Mouse (Mus musculus) spleen, postnatal 4 days (tissue): ENCODE data around the gene Rassf4.

Experiments
- DNase-seq, 2 experiments: peaks; one replicate each; pipeline ENCODE4 v3.0.0; 2022; ENCODE audit warnings: low spot score in 2 of 2

Gene Rassf4

DNA sequence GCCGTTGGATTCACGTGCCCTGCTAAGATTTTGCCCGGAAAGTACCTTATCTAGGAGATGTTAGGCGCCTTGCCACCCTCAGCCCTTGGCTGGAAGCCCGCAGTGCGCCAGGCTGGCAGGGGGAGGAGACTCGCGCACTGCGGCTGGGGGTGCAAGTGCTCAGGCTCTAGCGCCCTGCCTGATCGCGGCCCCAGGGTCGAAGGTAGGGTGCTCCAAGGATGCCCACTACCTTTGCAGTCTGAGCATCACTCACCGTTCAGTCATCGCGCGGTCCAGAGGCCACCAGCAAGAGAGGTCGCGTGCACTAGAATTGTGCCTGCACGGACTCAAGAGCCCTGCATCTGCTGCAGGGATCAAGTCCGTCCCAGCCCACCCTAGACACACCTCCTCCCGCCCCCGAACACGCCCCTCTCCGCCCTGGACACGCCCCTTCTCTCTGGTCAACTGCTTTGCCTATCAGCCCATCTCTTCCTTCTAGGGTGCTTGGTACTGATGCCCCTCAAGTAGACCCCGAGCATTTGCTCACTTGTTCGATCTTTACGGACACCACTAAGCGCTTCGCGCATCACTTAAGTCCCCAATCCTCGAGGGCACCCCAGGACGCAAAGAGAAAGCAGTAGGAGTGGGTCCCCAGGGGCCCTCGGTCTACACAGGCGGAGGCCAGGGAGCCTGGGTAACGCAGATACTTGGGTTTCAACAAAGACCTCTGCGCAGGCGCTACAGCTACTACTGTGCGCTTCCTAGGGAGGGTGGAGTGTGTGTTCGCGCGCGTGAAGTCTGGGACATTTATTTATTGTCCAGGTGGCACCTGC is at the start of gene Rassf4:
Gene Rassf4 (minus strand): TSS at position 482 of the 812 bp plus-strand sequence.
- peak; percentile 88 to 91 for DNase-seq

DNA sequence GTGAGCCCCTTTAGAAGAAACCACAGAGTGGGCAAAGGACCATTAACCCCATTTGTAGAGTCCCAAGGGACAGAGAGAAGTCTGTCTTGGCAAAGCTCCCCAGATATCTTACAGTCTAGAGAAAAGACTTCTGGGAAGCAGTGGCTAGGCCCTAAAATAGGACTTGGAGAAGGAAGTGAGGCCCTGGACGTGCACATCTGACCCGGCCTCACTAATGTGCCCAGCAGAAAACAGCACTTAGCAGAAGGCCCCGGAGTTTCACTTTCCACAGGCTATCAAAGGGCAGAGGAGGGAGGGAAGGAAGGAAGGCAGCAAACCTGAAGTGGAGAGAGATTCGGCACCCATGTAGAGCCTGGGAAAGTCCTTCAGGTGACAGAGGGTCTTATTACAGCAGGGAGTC is 45.2 kb upstream of the Rassf4 start:
- DNase-seq, result no peak

DNA sequence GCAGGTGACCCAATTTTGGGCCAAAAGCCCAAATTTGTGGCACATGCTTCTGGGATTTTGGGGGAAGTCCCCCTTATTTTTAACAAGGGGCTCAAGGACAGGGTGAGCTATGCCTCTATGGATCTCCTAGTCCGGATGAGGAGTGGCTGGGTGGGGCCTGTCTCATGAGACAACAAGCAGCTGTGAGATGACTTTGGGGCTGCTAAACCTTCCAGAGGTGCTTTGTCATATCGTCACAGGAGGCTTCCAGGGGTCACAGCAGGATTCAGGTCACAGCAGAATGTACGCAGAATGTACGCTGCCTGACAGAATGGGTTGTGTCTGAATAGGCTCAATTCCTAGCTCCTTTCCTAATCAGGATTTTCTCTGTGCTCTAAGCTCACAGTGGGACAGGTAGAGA is 44.6 kb upstream of the Rassf4 start:
- no peak for DNase-seq

DNA sequence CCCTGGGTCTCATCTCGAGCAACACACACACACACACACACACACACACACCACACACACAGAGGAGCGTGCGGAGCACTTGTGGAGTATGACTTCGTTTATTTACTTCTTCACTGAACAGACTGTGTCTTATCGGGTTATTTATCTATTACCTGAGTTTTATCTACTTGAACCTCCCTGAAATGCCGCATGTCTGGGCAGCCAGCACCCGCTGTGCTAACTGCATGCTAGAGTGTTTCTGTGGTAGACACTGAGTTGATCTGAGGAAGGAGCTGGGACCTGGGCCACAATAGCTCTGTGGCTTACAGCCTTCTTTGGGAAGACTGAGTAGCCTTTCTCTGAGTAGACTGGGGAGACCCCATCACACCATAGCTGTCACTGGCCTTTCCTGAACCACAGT is 44.1 kb upstream of the Rassf4 start:
- no peak for DNase-seq

DNA sequence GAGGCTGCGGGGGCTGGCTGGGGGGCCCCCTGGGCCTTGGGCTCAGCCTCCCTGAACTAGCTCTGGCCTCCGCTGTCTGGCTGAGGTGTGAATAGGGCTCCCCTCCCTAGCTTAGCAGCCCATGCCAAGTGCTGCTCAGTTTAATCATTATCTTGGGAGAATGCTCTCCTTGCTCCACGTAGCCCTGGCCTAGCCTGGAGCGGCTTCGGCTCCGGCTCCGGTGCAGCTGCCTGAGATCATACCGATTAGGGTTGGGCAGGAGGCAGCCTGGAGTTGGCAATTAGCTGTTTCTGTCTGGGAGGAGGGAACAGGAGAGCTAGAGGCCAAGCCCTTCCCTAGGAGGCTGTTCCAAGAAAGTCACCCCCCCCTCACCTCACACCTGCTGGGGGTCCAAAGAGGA is 42.9 kb upstream of the Rassf4 start, which contains the start of gene Tmem72:
Gene Tmem72 (minus strand): TSS at position 248 of the 400 bp plus-strand sequence.
- DNase-seq, result no peak

DNA sequence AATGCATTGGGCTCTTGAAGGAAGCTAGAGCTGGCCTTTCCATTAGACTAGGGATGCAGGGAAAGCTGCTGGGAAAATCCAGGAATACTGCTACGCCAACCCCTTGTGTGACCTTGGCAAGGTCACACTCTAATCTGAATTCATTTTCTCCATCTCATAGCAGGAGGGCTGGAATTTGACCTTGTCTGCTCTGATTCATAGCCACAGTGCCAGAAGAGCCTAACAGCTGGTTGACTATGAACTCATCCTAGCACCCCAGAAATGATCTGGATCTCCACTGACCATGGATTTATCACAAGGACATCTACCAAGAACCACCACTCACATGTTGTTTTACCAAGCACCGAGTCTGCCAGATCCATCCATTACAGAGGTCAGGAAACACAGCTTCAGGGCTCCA is 41.4 kb upstream of the Rassf4 start:
- DNase-seq, result no peak

DNA sequence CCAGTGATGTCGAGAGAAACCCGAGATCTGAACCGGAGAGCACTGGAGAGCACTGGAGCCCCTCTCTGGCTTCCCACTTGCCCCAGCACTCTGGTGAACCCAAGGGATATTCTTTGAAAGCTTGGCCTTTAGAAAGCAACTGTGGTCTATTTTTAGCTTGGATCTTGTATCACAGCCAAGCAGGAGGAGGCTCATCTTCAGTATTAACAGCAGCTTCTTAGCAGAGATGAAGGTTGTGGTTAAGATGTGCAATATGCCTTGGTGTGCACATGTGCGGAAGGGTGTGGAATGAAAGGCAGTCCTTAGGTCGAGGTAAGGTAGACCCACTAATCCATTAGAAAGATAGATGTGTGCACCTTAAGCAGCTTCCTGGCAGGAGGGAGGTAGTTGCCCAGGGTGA is 40.8 kb upstream of the Rassf4 start:
- DNase-seq, result no peak

DNA sequence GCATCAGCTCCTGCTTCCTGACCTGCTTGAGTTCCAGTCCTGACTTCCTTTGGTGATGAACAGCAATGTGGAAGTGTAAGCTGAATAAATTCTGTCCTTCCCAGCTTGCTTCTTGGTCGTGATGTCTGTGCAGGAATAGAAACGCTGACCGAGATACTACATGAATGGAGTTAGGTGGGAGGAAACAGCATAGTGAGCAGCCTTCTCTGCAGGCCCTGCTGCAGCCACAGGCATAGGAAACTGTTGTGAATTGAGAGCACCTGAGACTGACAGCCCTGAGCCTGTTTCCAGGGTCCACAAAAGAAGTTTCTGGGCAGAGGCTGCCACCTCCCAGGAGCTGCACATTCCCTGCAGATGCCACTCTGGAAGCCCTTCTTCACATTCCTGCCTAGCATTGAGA is 40.2 kb upstream of the Rassf4 start:
- DNase-seq, result no peak

DNA sequence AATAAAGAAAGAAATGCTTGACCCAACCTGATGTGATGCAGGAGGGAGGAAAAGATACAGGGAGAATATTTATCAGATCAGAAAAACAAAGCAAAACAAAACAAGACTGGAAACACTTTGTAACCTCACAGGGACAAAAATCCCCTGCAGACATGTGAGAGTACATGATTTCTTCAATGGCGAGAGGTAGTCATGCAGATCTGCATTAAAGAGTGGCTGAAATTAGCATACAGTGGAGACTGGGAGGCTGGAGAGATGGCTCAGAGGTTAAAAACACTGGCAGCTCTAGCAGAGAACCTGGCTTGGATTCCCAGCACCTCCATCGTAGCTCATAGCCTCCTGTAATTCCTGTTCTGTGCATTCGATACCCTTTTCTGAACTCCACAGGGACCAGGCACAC is 38.8 kb upstream of the Rassf4 start:
- no peak for DNase-seq

DNA sequence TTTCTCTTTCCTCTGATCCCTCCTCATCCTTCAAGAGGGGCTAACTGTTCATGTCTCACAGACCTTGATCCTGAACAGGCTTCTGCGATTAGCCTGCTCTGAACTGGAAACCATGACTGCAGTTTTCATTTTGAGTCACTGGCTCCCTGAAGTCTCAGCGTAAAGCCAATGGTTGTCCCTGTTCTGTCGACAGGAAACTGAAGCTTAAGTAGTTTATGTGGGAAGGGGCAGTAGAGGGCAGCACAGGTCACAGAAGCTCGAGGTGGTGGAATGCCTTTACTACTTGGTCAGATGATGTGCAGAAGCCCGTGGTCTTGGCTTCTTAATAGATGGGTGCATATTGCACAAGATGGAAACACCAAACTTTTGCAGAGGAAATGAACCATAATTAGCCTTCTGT is 38.3 kb upstream of the Rassf4 start:
- no peak for DNase-seq

DNA sequence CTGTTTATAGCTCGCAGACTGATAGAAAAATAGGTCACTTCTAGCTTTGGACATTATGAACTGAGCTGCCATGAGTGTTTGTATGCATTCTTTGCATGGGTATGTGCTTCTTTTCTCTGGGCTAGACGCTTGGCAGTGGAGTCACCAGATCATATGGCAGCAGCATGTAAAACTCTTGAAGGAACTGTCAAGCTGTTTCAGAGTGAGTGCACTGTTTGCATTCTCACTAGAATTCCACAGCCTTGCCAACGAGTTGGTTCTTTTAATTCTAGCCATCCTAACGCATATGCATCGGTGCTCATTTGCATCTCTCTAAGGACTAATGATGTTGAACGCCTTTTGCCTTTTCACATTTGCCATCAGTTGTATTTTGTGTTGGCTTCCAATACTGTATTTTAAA is 30.6 kb upstream of the Rassf4 start:
- no peak for DNase-seq

DNA sequence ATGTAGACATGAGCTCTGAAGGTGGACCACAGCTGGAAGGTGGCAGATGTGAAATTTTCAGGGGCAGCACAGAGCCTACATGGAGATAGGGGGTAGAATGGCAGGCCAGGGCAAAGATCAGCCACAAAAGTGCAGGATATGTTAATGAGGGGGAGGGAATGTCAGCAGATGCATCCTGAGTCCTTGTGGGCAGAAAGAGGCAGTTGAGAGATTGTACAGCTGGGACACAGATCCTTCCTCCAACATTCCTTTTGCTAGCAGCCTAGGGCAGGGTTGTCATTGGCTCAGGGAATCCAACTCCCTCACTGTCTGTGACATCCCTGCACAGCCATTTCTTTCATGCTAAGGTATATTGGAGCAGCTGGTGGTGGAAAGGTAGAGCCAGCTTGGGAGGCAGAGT is 27.1 kb upstream of the Rassf4 start:
- DNase-seq, result no peak

DNA sequence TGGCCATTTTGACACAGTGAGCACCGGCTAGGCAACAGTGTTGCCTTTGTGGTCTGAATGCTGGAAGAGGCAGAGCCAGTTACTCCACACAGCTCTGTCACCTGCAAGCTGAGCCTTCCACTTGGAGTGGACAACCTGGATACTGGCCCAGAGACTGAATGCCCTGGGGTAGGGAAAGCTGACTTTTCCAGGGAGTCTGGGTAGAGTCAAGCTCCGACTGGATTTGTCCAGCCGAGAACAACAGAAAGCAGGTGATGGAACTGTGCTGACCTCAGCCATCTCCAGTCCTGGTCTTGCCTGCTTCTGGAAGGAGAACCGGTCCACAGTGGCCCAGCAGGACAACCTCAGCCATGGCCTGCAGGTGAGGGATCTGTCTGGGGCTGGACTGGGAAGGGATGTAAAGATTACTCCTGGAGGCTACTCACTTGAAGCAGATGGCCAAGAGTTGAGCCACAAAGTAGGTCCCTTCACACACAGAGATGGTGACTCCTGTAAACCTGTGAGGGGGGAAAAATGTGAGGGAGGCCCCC is 24.2 kb upstream of the Rassf4 start:
- no peak for DNase-seq

DNA sequence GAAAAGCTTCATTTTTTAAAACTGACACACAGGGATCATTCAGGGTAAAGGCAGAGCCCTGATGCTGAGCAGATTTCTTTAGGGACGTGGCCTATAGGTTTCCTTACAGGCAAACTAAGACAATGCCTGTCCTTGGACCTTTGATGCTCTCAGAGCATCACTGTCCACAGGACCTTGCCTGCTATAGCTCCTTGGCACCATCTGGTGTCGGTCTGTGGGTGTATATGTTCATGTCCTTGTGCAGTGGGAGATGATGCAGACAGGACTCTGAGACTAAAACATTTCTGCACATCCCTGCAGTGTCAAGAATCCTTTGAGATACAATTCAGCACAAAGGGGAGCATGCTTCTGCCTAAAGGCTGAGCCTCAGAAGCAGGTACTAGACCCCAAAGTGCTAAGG is 23.7 kb upstream of the Rassf4 start:
- DNase-seq, result no peak

DNA sequence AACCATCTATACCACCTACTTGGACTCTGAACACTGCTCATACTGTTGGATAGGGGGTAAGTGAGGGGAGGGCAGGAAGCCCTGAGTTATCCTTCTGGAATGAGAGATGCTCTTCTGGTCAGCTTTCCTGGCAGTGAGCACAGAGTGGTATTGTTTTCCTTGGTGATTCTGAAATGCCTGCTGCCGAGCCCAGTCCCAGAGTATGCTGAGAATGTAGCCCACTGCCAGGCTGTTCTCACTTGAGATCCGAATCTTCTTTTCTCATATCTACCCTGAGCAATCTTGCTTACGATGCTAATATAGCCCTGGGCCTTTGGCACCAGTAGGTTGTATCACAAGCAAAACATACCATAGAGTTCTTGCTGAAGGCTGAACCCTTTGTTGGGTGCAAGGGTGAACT is 20.6 kb upstream of the Rassf4 start:
- no peak for DNase-seq

DNA sequence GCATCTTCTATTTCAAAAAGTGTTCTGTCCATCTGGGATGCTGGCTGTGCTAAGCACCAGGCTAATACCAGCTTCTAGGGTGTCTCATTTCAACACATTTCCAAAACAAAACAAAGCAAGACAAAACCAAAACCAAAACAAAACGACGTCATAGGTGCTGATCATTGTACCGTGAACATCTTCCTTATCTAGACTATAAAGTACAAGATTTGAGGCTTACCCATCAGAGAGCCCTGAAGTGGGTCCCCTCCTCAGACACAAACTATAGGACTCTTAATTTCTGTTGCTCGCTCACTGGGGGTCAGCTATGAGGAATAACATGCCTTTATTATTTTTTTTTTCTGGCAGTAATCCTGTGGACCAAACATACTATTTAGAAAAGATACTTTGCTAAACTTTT is 19.9 kb upstream of the Rassf4 start:
- DNase-seq, result peak in 1 of 2 experiments; percentile 30

DNA sequence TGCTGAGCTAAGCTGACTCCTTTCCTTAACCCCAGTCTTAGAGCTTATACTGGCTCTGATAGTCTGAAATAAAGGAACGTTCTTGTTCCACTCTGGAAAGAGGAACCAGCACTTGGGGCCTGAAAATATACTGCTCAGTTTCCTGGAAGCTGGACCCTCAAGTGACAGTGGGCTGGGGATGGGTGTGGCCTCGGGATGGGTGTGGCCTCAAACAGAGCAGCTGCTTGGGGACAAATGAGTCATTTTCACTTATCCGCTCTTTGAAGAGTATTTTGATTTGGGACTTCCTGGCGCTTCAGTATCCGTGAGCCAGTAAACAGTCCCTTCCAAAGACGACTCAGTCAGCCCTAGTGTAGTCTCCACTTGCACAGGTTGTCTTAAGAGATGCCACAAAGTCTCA is 8.6 kb upstream of the Rassf4 start:
- peak in 1 of 2 experiments; percentile 61 for DNase-seq

DNA sequence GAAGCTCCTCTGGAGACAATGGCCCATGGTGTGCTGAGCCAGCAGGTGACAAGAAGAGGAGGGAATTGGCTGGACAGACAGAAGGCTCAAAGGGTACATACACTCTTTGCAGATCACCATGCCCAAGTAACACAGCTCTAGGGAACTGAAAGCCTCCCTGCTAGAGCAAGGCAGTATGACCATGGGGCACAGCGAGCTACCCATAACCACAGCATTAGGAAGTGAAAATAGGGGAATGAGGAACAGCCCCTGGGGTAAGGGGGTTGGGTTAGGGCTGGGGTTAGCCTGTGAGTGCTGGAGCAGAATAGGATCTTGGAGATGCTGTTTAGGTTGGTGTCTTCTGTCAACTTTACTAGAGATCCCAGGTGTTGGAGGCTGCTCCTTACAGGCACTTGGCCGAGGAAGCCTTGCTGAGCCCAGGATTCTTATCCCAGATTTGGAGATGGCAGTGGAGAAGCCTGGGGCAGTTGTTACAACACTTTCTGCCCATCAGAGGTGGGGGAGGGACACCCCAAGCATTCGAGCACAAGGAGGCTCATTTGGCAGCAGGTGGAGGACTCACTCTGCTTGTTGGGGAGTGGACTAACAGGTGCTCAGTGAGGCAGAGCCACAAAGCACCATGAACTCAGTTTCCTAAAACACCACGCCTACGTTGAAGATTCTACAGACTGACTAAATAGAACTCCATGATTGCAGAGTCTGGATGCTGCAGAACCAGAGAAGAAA is 6.0 kb upstream of the Rassf4 start:
- peak in 1 of 2 experiments; percentile 53 for DNase-seq

DNA sequence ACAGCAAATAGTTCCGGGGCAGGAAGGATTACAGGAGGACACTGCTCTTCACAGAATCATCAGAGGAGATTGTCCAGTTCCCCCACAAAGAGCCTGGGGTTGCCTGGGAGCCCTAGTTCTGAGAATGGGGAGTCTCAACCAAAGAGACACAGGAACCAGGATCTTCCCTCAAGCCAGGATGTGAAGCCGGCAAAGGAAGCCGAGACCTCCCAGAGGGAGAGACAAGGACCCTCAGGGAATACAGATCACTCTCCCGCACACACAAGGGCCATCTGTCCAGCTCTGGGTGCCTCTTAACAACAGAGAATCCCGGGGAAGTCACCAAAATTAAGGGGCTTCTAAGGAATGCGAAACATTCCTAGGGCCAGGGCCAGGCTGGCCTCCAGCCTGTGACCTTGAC is 3.6 kb upstream of the Rassf4 start:
- DNase-seq, result no peak

DNA sequence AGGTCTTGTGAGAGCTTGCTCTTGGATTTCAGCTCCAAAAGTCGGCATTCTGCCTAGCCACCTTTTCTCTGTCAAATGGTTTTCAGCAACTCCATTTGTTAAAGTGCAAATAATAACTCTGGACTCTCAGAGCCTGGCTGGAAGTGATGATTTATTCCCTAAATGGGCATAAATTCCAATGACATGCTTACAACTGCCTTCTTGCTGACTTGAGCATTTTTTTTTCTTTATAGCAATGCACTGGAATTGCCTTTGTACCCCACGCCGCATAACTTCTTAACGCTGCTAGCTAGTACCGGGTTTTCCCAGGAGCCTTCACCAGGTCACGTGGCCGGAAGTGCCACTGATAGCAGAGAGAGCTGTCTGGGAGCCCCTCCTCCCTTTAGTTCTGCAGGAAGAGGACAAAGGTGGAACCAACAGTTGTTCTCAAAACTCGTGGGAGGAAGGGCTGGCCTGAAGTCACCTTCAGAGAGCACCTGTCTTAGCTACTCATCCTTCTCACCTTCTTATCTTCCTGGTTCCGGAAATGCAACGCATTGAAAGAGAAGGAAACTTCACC is 2.7 kb upstream of the Rassf4 start:
- DNase-seq, result no peak

DNA sequence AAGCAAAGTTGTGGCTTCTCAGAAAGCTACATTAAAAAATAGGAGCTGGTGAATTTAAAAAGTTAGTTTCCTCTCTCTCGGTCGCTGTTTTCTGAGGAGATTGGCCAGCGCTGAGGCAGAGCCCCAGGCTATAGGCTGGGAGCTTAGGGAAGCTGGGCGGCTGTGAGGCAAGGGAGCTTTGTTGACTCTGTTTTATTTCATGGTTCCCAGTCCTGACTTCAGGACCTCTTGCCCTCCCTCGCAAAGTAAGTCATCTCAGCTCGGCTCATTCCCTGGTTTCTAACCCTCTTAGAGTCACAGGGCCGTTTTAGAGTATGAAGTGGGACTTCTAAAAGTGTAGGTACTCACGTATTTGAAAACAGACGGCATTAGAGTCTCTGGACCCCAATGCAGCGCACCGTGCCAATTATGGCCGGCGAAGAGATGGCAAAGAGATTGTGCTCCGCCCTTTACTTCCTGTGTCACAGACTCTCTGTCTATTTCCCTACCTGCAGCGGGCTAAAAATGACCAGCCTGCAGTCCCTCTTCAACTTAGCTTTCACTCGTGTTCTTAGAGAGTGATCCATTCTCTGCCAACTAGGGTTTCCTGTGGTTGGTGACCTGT is 633 bp upstream of the Rassf4 start:
- no peak for DNase-seq

DNA sequence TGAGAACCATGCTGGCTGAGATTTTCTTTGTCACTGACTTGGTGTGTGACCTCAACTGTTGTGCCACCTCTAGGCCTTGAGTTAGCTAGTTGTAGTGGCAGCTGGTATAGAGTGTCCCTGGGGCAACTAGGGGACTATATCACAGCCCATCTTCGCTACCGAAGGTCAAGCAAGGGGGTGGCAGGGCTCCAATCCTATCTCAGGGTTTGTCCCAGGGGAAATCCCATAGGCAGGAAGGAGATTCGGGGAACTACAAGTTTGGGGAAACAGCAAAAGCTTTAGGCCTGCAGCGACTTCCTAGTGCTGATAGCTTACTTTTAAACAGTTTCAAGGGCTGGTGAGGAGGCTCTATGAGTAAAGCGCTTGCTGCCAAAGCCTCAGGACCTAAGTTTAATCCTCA is 1.4 kb downstream of the Rassf4 start:
- DNase-seq, result no peak
